Mouse (Mus musculus) G1E (cell line): ENCODE data around the gene Cux1.

Source experiments
- CTCF ChIP-seq: IDR thresholded peaks from 2 replicates; pipeline ENCODE4 v1.5.1; 2012; ENCODE audit warnings: low read depth, low read length, inconsistent platforms, mixed read lengths
- GATA1 ChIP-seq: IDR thresholded peaks from 2 replicates; pipeline ENCODE4 v1.6.1; 2012; ENCODE audit warnings: borderline replicate concordance, low read length, inconsistent platforms, mixed read lengths
- GATA2 ChIP-seq: IDR thresholded peaks from 2 replicates; pipeline ENCODE4 v1.6.1; 2012; ENCODE audit warnings: low read depth, low read length, inconsistent platforms, borderline replicate concordance
- TAL1 ChIP-seq: conservative IDR thresholded peaks from 2 replicates; pipeline ENCODE4 v1.6.1; 2012; ENCODE audit warnings: low read depth, low read length, inconsistent platforms, mixed read lengths

DNA sequence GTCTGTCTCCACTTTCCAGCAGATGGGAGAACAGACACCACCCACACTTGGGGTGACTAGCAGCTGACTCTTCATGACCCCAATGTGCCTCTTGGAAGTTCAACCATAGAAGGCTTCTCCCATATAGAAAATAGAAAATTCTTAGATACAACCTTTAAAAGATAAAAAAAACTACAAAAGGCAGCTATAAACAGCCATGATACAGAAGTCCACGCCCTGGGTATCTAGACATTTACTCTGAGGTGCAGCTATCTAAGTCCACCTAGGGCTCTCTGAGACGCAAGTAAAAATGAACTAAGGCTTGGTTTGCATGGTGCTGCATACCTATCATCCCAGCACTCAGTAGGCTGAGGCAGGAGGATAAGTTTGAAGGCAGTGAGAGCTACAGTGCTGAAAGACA lies 144.3 kb downstream of the Cux1 start:
- TF ChIP-seq CTCF (no peak), GATA1 (no peak), GATA2 (no peak), TAL1 (no peak)
